Mouse (Mus musculus): Measurements from ENCODE around the gene Psen2. TPM values are rescaled to one million over a fixed set of nuclear protein-coding genes. Genes with fewer than 3 reads are reported as not detected.

The Psen2 gene
- 21.6 and 43.9 TPM in 2 replicates for polyA plus RNA-seq (2015; fragmentation: Nextera tagmentation; extraction: Ambion mirVana)

GRCm38 (mm10) chr1:180263364-180263997 is at the start of gene Psen2:
Gene Psen2, minus strand, starts transcription at chr1:180263438.

GRCm38 (mm10) chr1:180198959-180199714 is 64.1 kb downstream of the Psen2 start, which contains the start of gene Coq8a:
Gene Coq8a, minus strand, starts transcription at chr1:180199602.

Other genes with a start within 250 kb of the Psen2 start
- gene Coq8a, start 63.8 kb downstream of the Psen2 start, polyA plus RNA-seq (2015; fragmentation: Nextera tagmentation; extraction: Ambion mirVana): 41.9 and 105 TPM in 2 replicates
- 3.4 and 5.2 TPM in 2 replicates for gene Itpkb, start 67.0 kb upstream of the Psen2 start, polyA plus RNA-seq (2015; fragmentation: Nextera tagmentation; extraction: Ambion mirVana)
- 0.11 and 0.27 TPM in 2 replicates for gene Stum, start 220.1 kb upstream of the Psen2 start, polyA plus RNA-seq (2015; fragmentation: Nextera tagmentation; extraction: Ambion mirVana)